Mouse (Mus musculus) embryonic fibroblast, embryonic 13.5 days (primary cell): ENCODE measurements around the gene Atf7. TPM values are rescaled to one million over a fixed set of nuclear protein-coding genes. Genes with fewer than 3 reads are reported as not detected.
A peak's percentile ranks its signal among the peaks of the same experiment; 100 is the strongest.

Source experiments
- H3K27ac ChIP-seq: 2 replicates; pipeline ENCODE4 v1.5.1; 2012; ENCODE audit warnings: low read length, control low read depth, inconsistent platforms; ENCODE audit not compliant: insufficient read depth
- H3K4me1 ChIP-seq: 2 replicates; pipeline ENCODE4 v1.6.1; 2011; ENCODE audit warnings: low read length; ENCODE audit not compliant: control insufficient read depth, insufficient read depth
- H3K4me3 ChIP-seq: 2 replicates; pipeline ENCODE4 v1.5.1; 2011; ENCODE audit warnings: mild to moderate bottlenecking, control low read depth, low read length; ENCODE audit not compliant: insufficient read depth
- CTCF ChIP-seq: IDR thresholded peaks from 2 replicates; pipeline ENCODE4 v1.5.1; 2011; ENCODE audit warnings: mild to moderate bottlenecking, control low read depth, low read length, moderate library complexity, borderline replicate concordance; ENCODE audit not compliant: insufficient read depth
- POLR2A ChIP-seq: IDR thresholded peaks from 2 replicates; pipeline ENCODE4 v1.6.1; 2011; ENCODE audit warnings: low read depth, mild to moderate bottlenecking, control low read depth, low read length, moderate library complexity
- polyA plus RNA-seq: library from polyadenylated mRNA; stranded (reverse); fragments of >200 nt; gene quantifications from 2 replicates; pipeline ENCODE4 v1.2.4, GENCODE M21; 2011; ENCODE audit warnings: low read depth; ENCODE audit not compliant: missing spikeins, insufficient read length

The Atf7 gene
- polyA plus RNA-seq, 1 experiment: 68.7 TPM

DNA sequence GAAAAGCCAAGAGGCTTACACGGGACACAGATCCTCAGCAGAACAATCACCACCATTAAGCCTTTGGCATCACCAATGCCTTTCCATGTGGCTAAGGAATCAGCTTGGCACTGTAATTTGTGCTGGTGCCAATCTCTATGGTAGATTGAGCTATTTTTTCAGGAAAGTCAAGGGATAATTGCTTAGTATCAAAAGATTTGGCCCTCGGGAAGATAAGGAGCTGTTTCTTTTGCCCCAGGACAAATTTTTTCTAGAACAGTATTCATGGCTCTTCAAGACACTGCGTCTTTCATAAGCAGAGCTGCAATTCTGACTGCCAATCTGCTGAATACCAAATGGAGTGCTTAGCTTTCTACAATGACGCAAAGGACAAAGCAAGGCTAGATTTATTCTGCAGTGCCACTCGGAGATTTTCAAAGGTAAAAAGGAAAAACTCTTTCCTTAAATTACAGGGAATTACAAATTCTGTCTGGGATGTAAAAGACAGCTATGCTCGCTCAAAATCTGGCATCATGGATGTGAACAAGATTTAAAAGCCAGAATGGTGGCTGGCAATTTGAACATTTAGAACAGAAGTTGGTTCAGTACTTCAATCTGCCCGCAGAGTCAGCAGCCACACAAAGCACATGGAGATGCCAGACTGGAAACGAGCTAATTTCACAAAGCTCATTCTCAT is 41.4 kb downstream of the Atf7 start:
- TF ChIP-seq CTCF (no peak), POLR2A (no peak)
- Histone ChIP-seq H3K4me1 (no peaks in the 10 kb centered on the region), H3K27ac (no peak overlapping the region), H3K4me3 (no peak overlapping the region)

DNA sequence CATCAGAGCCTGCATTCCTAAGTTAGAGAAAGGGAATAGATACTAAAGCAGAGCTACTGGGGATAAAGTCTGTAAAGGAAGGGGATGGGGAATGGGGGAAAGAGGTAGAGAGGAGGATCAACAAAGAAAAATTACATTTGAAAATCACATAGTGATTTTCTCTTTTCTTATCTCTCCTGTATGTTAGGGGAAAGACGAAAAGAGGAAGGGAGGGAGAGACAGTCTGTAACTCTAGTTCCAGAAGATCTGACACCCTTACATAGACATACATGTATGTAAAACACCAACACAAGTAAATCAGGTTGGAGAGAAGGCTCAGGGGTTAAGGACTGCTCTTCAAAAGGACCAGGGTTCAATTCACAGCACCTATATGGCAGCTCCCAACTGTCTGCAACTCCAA is 44.1 kb downstream of the Atf7 start:
- Histone ChIP-seq H3K4me3 (no peak overlapping the region), H3K27ac (no peak overlapping the region), H3K4me1 (no peaks in the 10 kb centered on the region)
- TF ChIP-seq CTCF (no peak), POLR2A (no peak)

DNA sequence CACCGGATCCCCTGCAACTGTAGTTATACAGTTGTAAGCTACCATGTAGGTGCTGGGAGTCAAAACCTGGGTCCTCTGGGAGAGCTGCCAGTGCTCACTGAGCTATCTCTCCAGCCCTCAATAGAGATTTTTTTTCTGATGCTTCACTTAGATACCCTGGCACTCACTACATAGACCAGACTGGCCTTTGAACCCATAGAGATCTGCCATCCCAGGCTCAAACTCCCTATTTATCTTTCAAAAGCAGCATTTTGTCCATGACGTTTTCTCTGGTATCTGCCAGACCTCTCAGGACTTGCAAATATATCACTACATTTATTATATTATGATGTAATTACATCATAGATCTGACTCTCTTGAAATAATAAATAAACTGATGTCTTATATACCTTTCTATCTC is 46.9 kb downstream of the Atf7 start:
- no peak overlapping the region for H3K27ac ChIP-seq
- H3K4me1 ChIP-seq: no peaks in the 10 kb centered on the region
- TF ChIP-seq POLR2A: no peak
- TF ChIP-seq CTCF: no peak
- H3K4me3 ChIP-seq: no peak overlapping the region

DNA sequence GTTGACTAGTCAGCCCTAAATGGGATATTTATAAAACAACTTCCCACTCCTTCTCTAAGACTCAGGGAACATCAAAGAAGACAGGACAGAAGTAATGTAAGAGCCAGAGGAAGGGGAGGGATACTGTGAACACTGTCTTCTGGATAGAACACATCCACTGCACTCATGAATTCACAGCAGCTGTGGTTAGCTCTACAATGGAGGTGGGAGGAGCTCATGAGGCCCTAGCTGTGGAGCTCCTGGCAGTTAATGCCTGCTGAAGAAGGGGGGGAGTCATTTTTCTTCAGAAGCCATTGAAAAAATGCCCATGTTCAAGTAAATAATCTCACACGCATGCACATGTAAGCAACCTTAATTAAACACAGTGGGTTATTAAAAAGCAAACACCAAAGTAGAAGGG is 48.3 kb downstream of the Atf7 start:
- TF ChIP-seq POLR2A (no peak), CTCF (no peak)
- peaks cover 2% of the 10 kb centered on the region for H3K4me1 ChIP-seq
- H3K27ac ChIP-seq: no peak overlapping the region
- H3K4me3 ChIP-seq: no peak overlapping the region

DNA sequence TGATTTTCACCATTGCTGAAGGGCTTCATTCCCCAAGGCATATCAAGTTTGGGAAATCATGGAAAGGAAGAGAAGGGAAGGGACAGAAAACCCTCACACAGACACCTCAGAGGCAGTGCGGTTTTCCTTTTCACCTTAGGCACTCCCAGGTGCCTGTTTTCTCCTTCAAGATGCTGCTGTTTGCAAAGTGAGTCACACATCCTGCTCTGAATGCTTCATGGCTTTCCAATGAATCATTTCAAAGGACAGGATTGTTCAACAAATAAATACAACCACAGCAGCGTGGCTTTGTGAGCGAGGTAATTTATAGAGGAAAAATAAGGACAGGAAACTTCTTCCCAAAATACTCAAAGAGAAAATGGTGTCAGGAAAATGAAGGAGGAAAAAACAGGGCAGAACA is 53.2 kb downstream of the Atf7 start:
- TF ChIP-seq POLR2A (no peak), CTCF (no peak)
- Histone ChIP-seq H3K4me1 (peaks cover 4% of the 10 kb centered on the region), H3K4me3 (no peak overlapping the region), H3K27ac (peak overlapping the region; percentile 57)

DNA sequence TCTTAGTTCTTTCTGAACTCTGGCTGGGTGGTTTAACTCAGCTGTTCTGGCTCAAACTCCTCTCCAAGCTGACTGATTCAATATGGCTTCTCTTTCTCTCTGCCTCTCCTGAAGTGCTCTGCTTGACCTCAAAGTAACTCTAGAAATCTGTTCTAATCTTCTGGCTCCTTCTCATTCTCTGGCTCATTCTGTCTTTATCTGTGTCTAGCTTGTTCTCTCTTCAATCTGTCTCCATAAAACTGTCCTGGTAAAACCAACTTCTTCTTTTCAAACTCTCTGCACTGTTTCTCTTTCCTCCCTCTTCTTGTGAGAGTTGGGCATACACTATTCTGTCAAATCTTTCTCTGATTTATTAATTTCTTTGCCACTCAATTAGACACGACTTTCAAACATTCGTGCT is 57.4 kb downstream of the Atf7 start:
- no peak overlapping the region for H3K27ac ChIP-seq
- H3K4me3 ChIP-seq: no peak overlapping the region
- TF ChIP-seq POLR2A: no peak
- TF ChIP-seq CTCF: no peak
- peaks cover 4% of the 10 kb centered on the region for H3K4me1 ChIP-seq

DNA sequence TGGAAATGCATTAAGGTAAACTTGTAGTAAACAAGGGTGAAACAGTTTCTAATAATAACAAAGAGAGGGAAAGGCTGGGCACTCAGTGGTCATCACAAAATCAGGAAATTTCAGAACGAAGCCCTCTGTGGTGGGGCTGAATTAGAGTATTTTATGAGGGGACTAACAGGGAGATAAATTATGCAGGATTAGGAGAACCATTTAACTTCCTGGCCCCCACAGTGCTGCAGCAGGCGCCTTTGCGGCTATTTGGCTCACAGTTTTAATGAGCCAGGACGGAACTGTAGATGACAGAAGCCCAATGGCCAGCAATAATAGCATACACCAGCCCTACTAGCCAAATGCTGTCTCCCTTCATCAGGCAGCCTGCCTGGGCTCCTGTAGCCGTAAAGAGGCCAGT is 61.6 kb downstream of the Atf7 start:
- TF ChIP-seq POLR2A: no peak
- no peak for TF ChIP-seq CTCF
- Histone ChIP-seq H3K4me3 (no peak overlapping the region), H3K27ac (no peak overlapping the region), H3K4me1 (no peaks in the 10 kb centered on the region)

DNA sequence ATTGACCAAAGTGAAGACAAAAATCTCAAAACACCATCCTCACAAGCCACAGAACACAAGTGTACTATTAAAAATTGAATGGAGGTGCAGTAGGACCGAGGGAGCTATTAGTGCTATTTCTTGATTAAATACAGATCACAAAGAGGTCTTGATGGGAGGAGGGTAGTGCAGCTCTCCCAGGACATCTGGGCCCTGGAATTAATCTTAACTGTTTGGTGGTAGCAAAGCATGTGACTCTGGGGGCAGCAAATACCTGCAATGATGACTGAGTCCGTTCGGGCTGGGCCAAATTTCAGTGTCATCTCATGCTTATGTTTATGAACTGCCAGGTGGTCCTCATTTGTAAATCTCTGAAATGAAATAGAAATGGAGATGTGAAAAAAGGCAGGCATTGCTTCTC is 62.2 kb downstream of the Atf7 start:
- Histone ChIP-seq H3K27ac (no peak overlapping the region), H3K4me3 (no peak overlapping the region), H3K4me1 (no peaks in the 10 kb centered on the region)
- TF ChIP-seq POLR2A (no peak), CTCF (no peak)

DNA sequence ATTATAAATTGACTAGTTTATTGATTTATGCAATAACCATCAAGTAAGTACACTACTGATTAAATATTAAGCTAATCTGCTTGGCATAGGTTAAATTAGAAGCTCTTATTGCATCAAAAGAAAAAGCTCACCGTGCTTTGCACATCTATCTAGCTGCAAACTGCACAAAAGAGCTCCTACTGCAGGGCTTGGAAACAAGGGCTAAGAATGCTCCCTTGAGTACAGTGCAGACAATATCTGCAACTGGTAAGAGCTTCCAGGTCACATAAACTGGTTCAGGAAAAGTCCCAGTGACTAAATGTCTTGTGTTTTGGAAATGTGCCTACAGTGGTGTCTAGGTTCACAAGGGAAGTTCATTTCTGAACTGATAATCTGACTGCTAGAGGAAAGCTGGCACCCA is 62.8 kb downstream of the Atf7 start:
- H3K27ac ChIP-seq: no peak overlapping the region
- no peaks in the 10 kb centered on the region for H3K4me1 ChIP-seq
- TF ChIP-seq CTCF: no peak
- no peak for TF ChIP-seq POLR2A
- H3K4me3 ChIP-seq: no peak overlapping the region

DNA sequence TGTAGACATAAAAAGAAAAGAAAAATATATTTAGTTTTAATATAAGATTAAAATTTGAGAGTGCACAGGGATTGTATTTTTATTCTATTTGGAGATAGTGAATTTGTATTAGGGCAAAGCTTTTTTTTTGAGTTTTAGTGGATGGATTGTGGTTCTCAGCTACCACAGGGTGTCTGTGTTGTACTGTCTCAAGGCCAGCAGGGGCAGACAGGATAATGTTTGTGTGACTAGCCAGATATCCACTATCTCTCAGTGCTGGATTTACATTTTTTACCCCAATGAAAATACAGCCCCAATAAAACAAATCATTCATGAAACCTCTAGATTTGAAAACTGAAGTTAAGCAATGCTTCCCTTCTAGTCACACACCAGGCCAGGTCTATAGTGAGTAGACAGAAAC is 67.7 kb downstream of the Atf7 start:
- no peaks in the 10 kb centered on the region for H3K4me1 ChIP-seq
- H3K4me3 ChIP-seq: no peak overlapping the region
- TF ChIP-seq CTCF: no peak
- no peak for TF ChIP-seq POLR2A
- no peak overlapping the region for H3K27ac ChIP-seq

DNA sequence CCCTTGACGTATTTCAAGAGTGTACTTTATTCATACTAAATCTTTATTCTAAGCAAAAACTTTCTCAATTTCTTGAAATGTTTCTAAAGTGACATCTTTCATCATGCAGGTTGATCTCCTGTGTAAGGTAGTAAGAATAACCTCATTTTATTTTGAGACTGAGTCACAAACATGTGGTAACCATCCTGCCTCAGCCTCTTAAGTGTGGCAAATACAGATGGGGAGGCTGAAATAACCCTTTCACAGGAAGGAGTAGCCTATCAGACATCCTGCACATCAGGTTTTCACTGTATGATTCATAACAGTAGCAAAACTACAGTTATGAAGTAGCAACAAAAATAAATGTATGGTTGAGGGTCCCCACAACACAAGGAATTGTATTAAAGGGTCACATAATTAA is 69.7 kb downstream of the Atf7 start:
- H3K4me1 ChIP-seq: no peaks in the 10 kb centered on the region
- H3K27ac ChIP-seq: no peak overlapping the region
- TF ChIP-seq CTCF (no peak), POLR2A (no peak)
- no peak overlapping the region for H3K4me3 ChIP-seq
